In the genomic region with DNA sequence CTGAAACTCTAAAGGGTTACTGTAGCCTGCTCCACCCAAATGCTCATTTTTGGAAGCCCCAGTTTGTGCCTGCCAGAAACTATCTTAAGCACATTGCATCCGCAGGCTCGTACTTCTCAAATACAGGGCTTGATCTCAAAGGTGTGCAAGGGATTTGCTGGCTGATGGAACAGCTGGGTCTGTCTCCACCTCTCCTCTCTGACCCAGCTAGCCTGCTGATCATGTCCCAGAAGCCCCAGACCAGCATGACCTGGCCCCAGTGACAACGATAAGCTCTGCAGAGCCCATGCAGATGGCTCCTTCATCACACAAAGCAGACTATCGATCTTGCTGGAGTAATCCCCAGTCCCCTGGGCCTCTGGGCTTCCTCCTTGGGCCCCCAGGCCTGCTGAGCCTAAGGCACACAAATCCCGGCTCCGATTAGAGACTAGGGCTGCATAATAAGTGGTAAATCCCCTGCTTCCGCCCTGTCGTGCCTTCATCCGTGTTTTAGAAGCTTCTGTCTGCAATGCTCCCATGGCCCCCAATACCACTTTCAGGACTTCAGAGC, we compare ENCODE assay signal across 13 mouse cellular contexts.
DNase-seq lines count a peak whose midpoint lies in the region; ATAC-seq lines count a peak whose summit lies in the region.
"Had no signal": no experiment of that assay in that cellular context is flagged by ENCODE, and none has a peak within 500 bp of the region (broad histone marks: within the 10 kb centered on the region; RNA-seq: fewer than 3 reads in every experiment).

No protein-coding gene starts in this region.

- peak overlapping the region; percentile 51 for H3K27ac ChIP-seq in embryonic facial prominence, embryonic 10.5 days (replicated peaks)
- peak overlapping the region; percentile 26; the same call in 1 of the 2 replicates for H3K27ac ChIP-seq in hindbrain, embryonic 13.5 days
- peak overlapping the region; percentile 58 for H3K27ac ChIP-seq in midbrain, embryonic 15.5 days
- H3K27ac ChIP-seq: heart, embryonic 15.5 days; kidney, postnatal 0 days; liver, embryonic 13.5 days; stomach, postnatal 0 days had no signal

- no peak overlapping the region for H3K4me2 ChIP-seq in hindbrain, embryonic 13.5 days
- no peak overlapping the region for H3K4me2 ChIP-seq in midbrain, embryonic 15.5 days
- H3K4me2 ChIP-seq: heart, embryonic 15.5 days; liver, embryonic 13.5 days had no signal

- H3K9ac ChIP-seq in hindbrain, embryonic 13.5 days: peak overlapping the region; percentile 20; the same call in 1 of the 2 replicates
- no peak overlapping the region for H3K9ac ChIP-seq in midbrain, embryonic 15.5 days
- H3K9ac ChIP-seq: heart, embryonic 15.5 days; liver, embryonic 13.5 days had no signal

- no peak for ATAC-seq in hindbrain, embryonic 13.5 days (ENCODE audit: low FRiP score)
- ATAC-seq in midbrain, embryonic 15.5 days (replicated peaks): peak; percentile 38

- H3K27me3 ChIP-seq in embryonic facial prominence, embryonic 10.5 days (replicated peaks; ENCODE audit: low read depth, poor library complexity, severe bottlenecking): peaks cover 14% of the 10 kb centered on the region
- H3K27me3 ChIP-seq in hindbrain, embryonic 13.5 days: no peaks in the 10 kb centered on the region
- no peaks in the 10 kb centered on the region for H3K27me3 ChIP-seq in midbrain, embryonic 15.5 days (replicated peaks)
- H3K27me3 ChIP-seq: heart, embryonic 15.5 days; liver, embryonic 13.5 days had no signal

- no peaks in the 10 kb centered on the region for H3K36me3 ChIP-seq in embryonic facial prominence, embryonic 10.5 days (replicated peaks)
- H3K36me3 ChIP-seq in hindbrain, embryonic 13.5 days: no peaks in the 10 kb centered on the region
- H3K36me3 ChIP-seq in midbrain, embryonic 15.5 days (replicated peaks): no peaks in the 10 kb centered on the region
- H3K36me3 ChIP-seq: heart, embryonic 15.5 days; liver, embryonic 13.5 days had no signal

- no peak overlapping the region for H3K4me3 ChIP-seq in embryonic facial prominence, embryonic 10.5 days
- no peak overlapping the region for H3K4me3 ChIP-seq in hindbrain, embryonic 13.5 days
- H3K4me3 ChIP-seq in midbrain, embryonic 15.5 days: no peak overlapping the region
- H3K4me3 ChIP-seq: heart, embryonic 15.5 days; liver, embryonic 13.5 days had no signal

- H3K9me3 ChIP-seq in embryonic facial prominence, embryonic 10.5 days: no peaks in the 10 kb centered on the region
- no peaks in the 10 kb centered on the region for H3K9me3 ChIP-seq in hindbrain, embryonic 13.5 days
- H3K9me3 ChIP-seq in midbrain, embryonic 15.5 days: no peaks in the 10 kb centered on the region
- H3K9me3 ChIP-seq: heart, embryonic 15.5 days; liver, embryonic 13.5 days had no signal

- H3K4me1 ChIP-seq in embryonic facial prominence, embryonic 10.5 days: peaks cover 67% of the 10 kb centered on the region
- peaks cover 60% of the 10 kb centered on the region for H3K4me1 ChIP-seq in hindbrain, embryonic 13.5 days (replicated peaks)
- H3K4me1 ChIP-seq in midbrain, embryonic 15.5 days: peaks cover 61% of the 10 kb centered on the region

- 25% methylated on average over 9 of the region's 9 CpGs for WGBS in embryonic facial prominence, embryonic 10.5 days
- 34% methylated on average over 9 of the region's 9 CpGs for WGBS in hindbrain, embryonic 13.5 days
- 11% methylated on average over 9 of the region's 9 CpGs for WGBS in midbrain, embryonic 15.5 days

- peak; percentile 64 for DNase-seq in embryo, embryonic 10.5 days (ENCODE audit: low spot score)
- peak; percentile 41 for DNase-seq in embryonic facial prominence, embryonic 10.5 days (ENCODE audit: low spot score)
- no peak for DNase-seq in cerebellum, adult 18-20 months
- no peak for DNase-seq in right cerebral cortex, adult 2 months (ENCODE audit: low spot score in 2 of 2)
- no peak for DNase-seq in kidney, postnatal 36 days
- DNase-seq: liver, embryonic 13.5 days; lung, postnatal 10 days; thymus, postnatal 36 days had no signal

Comparison
In these comparisons a context has a peak if more than half of its experiments do, and no peak if none do; other contexts are left out.
1. DNase-seq: peak in embryo, embryonic 10.5 days (single experiment) and embryonic facial prominence, embryonic 10.5 days (single experiment); none in cerebellum, adult 18-20 months (0 of 2), right cerebral cortex, adult 2 months (0 of 2) and kidney, postnatal 36 days (0 of 2).
2. Peak in every context shown above with its lines, with median percentiles within 50 percentile points of each other: H3K27ac ChIP-seq.